Mouse (Mus musculus): Measurements from ENCODE around the gene Egf.

Gene Egf

DNA sequence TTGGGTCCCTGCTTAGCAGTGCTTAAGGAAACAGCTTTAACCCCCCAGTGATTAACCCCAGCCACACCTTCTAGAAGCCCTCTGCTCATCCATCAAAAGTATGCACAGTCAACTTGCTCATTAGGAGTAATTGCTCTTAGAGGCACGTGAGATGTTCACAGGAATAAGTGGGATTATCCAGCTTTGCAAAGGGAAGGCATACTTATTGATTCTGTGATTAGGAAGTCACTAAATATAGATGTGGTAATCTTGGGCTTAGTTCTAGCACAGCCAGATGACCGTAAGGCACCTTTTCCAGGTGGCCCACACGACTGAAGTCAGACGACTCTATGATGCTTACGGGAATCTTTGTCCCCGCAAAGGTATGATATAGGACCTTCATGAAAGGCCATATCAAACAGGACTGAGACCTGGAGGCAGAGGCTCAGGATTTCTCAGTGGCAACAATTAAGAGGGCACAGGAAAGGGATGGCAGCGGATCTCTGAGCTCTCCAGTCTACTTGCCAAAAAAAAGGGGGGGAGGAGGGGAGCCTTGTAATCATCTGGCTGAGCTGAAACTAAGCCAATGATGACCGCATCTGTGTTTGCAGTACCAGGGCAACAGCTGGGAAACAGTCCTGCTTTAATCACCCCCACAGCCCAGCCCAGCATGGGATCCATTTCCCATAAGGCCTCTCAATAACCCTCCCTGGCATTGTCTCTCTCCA is 105.4 kb downstream of the Egf start:
- no peak for DNase-seq

DNA sequence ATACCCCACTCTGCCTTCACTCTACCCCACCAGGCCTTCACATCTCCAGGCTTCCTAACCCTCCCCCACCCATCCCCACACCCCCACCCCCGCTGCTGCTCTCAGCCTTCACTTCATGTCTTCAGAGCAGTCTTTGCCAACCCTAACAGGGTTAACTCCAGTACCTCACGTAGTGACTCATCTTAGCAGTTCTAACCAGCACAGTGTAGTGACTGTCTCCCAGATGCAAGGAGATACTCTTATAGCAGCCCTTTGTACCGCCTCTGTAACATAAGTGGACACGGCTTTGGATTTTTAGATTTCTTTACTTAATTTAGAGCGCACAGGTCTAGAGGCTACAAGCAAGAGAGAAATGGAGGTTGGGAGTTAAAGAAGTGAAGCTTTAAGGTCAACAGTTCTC is 106.5 kb downstream of the Egf start:
- DNase-seq: no peak

DNA sequence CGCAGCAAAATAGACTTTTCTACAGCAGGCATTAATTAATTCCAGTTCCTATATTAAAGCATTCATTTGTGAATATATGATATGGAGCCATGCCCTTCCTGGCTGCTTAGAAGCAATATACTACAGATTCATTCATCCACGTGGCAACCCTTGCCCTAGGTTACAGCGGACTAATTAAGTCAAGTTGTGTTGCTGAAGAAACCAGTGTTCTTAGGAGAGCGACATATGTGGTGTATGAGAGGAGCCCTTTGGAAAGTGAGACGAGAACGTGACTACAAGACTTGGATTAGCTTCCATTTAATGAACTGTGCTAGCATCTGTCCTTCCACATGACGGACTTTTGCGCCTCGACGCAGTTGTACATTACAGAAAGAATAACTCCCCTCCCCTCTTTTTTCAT is 107.8 kb downstream of the Egf start:
- no peak for DNase-seq

DNA sequence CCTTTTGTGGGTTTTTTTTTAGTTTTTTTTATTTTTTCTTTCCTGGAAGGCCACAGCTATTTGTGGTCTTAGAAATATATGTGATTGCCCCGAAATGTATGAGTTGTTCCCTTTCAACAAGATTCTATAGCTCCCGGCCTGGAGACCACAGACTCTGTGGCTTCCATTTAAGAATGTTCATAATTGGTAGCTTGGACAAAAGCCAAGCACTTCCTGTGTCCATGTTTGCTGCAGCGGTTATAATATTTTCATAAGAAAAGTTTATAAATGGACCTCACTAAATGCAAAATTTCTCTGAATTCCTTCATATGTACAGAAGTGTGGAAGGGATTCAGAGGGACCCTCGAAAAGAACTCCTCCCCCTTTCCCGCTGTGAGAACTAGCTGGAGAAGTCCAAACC is 108.3 kb downstream of the Egf start:
- DNase-seq: no peak

DNA sequence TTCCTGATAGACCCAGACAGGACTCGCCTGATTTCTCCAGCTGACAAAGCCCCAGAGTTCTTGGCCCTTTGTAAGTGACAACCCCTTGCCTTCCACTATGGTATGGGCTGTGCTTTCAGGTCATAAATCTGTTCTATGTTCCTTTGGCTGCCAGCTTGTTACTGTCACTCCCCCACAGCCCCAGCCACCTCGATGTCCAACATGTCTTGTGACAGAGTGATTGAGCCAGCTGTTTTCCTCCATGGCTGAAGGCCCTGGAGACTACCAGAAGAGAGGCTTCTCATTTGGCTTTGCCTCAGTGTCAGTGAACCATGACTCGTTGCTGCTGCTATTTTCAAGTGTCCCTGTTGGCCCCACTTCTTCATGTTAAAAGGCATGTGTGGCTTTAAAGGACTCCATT is 109.7 kb downstream of the Egf start:
- no peak for DNase-seq

DNA sequence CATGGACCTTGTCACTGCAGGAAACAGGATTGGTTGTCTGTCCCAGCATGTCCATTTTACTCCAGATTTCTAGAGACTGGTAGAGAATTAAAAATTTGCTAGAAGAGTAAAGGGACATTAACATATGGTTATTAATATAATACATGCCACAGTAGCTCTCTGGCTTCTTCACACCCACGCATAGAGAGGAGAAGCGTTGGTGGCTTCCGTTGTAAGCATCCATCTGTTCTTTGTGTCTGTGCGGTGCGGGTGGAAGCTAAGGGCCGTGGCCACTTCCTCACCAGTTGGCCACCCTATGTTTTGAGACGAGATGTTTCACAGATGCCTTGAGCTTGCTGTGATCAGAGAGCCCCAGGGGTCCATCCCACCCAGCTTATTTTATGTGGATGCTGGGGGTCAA is 113.5 kb downstream of the Egf start:
- DNase-seq: peak; percentile 19

DNA sequence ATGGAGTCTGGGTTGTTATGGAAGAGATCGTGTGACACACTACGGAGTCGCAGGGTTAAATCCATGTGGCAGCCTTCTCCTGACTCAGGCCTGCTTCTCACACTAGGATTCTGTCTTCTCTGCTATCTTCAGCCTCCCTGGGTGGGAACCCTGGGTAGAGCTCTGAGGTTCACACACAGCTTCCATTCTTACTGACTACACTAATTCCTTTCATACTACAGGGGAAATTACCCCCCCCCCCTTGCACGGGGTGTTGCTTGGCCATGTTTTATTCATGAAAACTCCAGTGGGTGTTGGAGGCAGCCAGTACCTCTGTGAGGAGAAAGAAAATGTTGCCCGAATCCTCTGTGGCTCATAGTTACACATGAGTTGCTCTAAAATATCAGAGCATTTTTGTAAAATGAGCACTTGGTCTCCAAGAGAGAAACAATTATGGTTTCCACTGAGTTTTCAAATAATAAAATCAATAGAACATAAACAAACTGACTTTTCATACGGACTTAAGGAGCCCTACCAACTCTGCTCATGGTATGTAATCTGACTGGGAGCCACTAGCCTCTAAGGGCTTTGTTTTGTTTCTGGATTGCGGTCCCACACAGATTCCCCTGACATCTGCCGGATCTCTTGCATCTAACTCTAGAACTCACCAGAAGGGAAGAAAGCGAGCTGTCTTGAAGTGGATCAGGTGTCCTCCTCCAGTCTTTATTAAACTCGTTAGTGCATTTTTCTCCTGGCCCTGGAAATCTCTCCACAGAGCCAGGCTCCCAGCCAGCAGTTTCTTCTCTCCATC is 114.7 kb downstream of the Egf start:
- no peak for DNase-seq

DNA sequence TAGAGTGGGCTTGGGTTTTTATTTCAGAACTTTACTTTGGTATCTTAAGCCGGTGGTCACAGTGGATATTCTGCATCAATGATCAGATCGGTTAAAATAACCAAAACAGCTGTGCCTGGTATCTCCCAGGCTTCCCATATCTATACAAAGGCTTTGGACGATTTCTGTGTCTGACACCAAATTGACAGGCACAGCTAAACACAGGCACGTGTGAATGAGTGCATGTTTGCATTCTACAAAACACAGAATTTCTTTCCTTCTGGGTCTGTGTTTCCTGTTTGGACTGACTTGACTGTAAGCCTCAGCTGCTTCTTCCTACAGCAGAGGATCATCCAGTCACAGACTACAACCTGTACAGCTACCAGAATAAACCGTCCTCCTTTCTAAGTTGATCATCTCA is 115.4 kb downstream of the Egf start:
- no peak for DNase-seq

DNA sequence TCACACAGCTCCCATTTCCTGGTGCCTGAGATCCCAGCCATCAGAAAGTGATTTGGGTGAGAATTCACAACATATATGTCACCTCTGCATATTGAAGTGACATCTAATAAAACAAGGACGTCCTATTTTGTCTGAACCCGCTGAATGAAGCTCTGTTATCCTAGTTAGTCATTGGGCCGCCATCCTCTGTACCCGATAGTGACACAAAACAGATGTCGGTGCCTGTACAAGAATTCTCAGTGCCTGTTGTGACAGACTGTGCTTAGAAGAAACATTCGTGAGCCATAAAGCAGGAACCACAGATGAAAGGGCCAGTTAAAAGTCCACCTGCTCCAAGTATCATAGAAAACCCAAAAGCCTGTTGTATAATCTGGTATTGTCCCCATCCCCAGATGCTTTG is 117.7 kb downstream of the Egf start:
- no peak for DNase-seq

DNA sequence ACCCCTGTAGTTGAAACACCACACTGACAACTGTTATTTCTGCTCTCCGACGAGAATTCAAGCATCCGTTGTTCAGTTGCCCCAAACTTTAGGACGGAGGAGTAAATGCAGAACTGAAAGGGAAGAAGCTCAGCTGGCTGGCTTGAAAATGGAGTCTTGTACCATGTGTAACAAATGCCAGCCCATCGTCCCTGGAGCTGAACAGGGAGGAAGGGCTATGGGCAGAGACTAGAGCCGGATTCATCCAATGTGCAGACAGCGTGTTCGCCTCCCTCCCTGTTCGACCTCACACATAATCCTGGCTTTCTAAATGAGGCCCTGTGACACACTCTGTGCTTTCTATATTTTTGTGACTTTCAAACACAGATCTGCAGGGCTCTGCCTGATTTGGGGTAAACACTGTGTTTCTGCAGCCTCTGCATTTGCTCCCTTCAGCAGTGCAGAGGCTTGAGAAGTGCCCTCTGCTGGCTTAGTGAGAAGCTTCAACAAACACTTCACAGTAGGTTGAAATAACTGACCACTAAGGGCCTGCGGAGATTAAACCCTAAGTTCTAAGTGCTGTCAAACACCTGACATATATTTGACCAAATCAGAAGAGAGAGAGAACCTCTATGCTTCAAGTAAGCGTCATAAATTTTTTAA is 120.7 kb downstream of the Egf start:
- peak; percentile 36 for DNase-seq

DNA sequence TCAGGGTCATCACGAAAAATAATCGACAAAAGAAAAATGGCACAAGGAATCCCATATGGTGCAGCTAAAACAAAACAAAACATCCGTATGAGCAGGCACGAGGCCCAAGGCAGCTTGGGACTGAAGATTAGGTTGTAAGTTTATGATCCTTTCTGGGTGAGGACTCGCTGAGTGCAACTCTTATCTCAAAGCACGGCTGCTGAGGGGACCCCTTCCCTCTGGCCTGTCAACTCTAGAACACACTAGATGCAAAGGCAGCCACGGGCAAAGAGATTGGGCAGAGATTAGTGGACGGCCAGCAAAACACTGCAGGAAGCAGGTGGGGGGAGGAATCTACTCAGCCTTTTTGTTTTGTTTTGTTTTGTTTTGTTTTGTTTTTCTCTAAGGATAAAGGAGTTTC is 121.6 kb downstream of the Egf start:
- DNase-seq: no peak

DNA sequence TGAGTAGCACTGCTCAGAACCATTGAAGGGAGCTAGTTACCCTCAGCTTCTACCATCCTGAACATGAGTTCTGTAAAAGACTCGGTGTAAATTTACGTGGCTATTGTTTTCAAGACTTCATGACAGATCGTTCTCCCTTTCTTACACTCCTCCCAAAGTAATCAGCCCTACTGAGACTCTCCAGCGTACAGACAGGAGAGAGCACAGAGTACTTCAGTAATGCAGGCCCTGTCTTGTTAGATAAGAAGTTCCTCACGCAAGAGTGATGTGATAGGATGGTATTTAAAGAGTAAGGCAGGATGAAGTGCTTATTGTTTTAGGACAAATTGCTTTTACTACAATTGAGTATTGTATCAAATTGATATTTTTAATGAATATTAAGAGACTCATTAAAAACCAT is 123.3 kb downstream of the Egf start:
- no peak for DNase-seq

DNA sequence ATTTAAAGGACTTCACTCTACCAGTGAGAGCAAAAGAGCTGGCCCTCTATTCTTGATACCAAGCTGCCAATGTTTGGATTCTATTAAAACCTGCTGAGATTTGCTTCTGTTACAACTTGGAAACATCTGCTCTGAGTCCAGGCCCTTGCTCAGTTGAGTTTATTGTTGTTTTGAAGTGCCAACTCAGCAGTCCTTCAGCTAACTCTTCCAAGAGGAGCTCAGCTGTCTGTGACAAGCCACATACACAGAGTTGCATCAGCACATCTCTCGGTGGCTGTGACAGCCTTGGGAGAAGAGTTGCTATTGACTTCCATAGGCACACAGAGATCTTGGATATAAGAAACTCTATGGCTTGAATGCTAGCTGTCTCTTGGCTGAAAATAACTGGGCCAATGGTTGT is 124.1 kb downstream of the Egf start:
- DNase-seq: no peak

Measured in cerebellum, adult 9-11 months (tissue).